Mouse (Mus musculus) megakaryocyte, embryonic 14.5 days (primary cell): ENCODE data around the gene Defb26. TPM values are rescaled to one million over a fixed set of nuclear protein-coding genes. Genes with fewer than 3 reads are reported as not detected.

Source experiments
- H3K27me3 ChIP-seq: replicated peaks from 2 replicates; pipeline ENCODE3; 2012; ENCODE audit warnings: inconsistent platforms
- H3K36me3 ChIP-seq: replicated peaks from 2 replicates; pipeline ENCODE3; 2012; ENCODE audit warnings: low read length, inconsistent platforms, mixed read lengths
- H3K4me1 ChIP-seq: 2 replicates; pipeline ENCODE4 v1.6.1; 2012; ENCODE audit warnings: inconsistent platforms
- H3K4me3 ChIP-seq: replicated peaks from 2 replicates; pipeline ENCODE3; 2012; ENCODE audit warnings: moderate library complexity, mild to moderate bottlenecking, inconsistent platforms
- H3K9me3 ChIP-seq: 2 replicates; pipeline ENCODE4 v1.6.1; 2012; ENCODE audit warnings: inconsistent platforms
- FLI1 ChIP-seq: IDR thresholded peaks from 2 replicates; pipeline ENCODE4 v1.6.1; 2012; ENCODE audit warnings: low read length, inconsistent platforms, mixed read lengths
- GATA1 ChIP-seq: IDR thresholded peaks from 3 replicates; pipeline ENCODE4 v1.6.1; 2012; ENCODE audit warnings: mixed read lengths, low read length, inconsistent platforms, borderline replicate concordance
- polyA plus RNA-seq: library from polyadenylated mRNA; stranded (reverse); fragments of >175 nt; gene quantifications from 2 replicates; pipeline ENCODE4 v1.2.3, GENCODE M21; 2012; ENCODE audit warnings: low replicate concordance; ENCODE audit not compliant: insufficient read depth

Gene Defb26
- polyA plus RNA-seq, 1 experiment = not detected

DNA sequence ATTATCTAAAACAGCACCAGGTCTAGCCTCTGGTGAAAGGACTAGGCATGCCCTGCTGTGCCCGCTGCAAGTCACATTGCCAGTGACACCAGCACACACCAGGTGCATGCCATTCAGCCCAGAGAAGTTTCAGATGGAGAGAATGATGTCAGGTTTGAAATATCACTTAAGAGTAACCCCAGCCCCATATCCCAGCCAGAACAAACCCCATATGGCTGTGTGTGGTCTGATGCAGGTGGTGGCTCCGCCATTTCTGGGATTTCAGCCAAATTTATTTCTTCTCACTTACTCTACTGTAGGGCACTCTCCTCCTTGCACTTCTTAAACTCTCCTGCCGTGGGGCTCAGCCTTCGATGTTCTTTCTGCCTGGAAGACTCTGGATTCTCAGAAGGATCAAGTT is 4.6 kb upstream of the Defb26 start:
- no peak overlapping the region for H3K4me3 ChIP-seq
- H3K4me1 ChIP-seq = peaks cover 7% of the 10 kb centered on the region
- TF ChIP-seq GATA1 (no peak), FLI1 (no peak)
- no peaks in the 10 kb centered on the region for H3K36me3 ChIP-seq
- H3K27me3 ChIP-seq = peaks cover 47% of the 10 kb centered on the region
- peaks cover 4% of the 10 kb centered on the region for H3K9me3 ChIP-seq

DNA sequence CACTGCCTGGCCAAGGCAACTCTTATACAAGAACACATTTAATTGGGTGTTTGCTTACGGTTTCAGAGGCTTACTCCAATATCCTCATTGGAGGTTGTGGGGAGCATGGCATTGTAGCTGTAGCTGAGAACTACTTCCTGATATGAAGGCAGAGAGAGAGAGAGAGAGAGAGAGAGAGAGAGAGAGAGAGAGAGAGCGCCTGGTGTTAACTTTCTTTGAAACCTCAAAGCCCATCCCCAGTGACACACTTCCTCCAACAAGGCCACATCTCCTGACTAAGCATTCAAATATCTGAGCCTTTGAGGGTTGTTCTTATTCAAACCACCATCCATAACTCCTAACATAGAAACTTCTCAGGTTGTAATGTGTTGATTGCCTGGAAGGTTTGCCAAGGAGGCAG is 7.5 kb downstream of the Defb26 start:
- H3K36me3 ChIP-seq = no peaks in the 10 kb centered on the region
- TF ChIP-seq GATA1 = no peak
- no peak for TF ChIP-seq FLI1
- 0 out of 2 replicates have a peak, but pooled peaks cover 2% of the 10 kb centered on the region for H3K9me3 ChIP-seq
- H3K27me3 ChIP-seq = peaks cover 7% of the 10 kb centered on the region
- H3K4me3 ChIP-seq = no peak overlapping the region
- H3K4me1 ChIP-seq = peaks cover 13% of the 10 kb centered on the region

DNA sequence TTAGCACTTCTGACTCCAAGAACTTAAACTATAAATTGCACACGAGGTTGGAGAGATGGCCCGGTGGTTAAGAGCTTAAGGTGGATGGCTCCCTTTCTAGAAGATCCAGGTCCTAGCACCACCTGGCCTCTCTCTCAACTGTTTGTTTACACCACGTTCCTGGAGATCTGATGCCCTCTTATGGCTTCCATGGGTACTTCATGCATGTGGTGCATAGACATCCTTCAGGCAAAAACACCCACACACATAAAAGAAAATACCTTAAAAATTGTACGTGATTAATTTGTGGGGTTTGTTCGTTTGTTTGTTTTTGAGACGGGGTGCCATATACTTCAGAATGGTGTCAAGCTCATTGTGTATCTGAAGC is 10.6 kb downstream of the Defb26 start:
- peaks cover 8% of the 10 kb centered on the region for H3K9me3 ChIP-seq
- H3K4me1 ChIP-seq = peaks cover 17% of the 10 kb centered on the region
- H3K27me3 ChIP-seq = peaks cover 7% of the 10 kb centered on the region
- TF ChIP-seq FLI1 = no peak
- H3K4me3 ChIP-seq = no peak overlapping the region
- no peaks in the 10 kb centered on the region for H3K36me3 ChIP-seq

DNA sequence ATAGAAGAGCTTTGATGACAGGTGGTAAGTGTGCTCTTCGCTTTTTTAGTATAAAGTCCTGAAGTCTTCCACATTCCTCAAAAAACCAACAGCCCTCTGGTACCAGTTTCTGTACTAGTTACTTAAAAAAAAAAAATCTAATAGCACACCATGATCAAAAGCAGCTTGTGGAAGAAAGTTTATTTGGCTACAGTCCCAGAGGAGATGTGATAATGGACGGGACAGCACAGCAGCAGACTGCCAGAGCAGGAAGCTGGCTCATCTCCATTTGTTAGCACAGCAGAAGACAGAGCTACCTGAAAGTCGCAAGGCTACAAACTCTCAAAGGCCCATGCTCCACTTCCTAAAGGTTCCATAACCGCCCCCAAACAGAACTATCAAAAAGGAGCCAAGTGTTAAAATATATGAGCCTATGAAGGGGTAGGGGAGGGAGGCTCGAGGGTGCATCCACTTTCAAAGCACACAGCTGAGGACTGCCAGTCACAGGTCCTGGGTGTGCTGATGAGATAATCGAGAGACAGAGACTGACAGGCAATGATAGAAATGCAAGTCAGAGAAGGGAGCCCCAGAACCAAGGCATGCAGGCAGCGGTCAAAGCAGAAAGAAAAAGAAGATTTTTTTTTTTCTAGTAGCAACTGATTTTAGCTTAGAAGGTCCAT is 11.2 kb downstream of the Defb26 start:
- H3K4me3 ChIP-seq = no peak overlapping the region
- no peaks in the 10 kb centered on the region for H3K36me3 ChIP-seq
- TF ChIP-seq GATA1 = no peak
- TF ChIP-seq FLI1 = no peak
- H3K9me3 ChIP-seq = peaks cover 8% of the 10 kb centered on the region
- H3K4me1 ChIP-seq = peaks cover 18% of the 10 kb centered on the region
- H3K27me3 ChIP-seq = peaks cover 7% of the 10 kb centered on the region

DNA sequence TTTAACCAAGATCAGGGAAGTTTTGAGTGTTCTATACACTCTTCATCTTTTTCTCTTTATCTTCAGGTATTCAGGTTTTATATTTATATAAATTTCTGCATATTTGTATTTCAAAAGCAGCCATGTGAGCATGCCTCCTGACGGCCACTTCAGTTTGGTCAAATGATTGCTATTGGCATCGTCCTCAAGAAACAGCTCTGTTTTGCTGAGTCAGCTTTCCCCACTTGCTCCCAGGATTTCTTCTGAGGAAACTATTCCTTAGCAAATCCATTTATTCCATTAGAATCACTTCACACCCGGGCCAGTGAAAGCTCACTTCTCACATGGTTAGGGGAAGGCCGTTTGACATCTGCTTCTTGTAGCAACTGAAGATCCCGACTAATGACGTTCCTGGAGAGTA is 13.5 kb downstream of the Defb26 start:
- no peak overlapping the region for H3K4me3 ChIP-seq
- H3K36me3 ChIP-seq = no peaks in the 10 kb centered on the region
- H3K9me3 ChIP-seq = peaks cover 8% of the 10 kb centered on the region
- peaks cover 7% of the 10 kb centered on the region for H3K27me3 ChIP-seq
- TF ChIP-seq FLI1 = no peak
- no peak for TF ChIP-seq GATA1
- peaks cover 12% of the 10 kb centered on the region for H3K4me1 ChIP-seq

DNA sequence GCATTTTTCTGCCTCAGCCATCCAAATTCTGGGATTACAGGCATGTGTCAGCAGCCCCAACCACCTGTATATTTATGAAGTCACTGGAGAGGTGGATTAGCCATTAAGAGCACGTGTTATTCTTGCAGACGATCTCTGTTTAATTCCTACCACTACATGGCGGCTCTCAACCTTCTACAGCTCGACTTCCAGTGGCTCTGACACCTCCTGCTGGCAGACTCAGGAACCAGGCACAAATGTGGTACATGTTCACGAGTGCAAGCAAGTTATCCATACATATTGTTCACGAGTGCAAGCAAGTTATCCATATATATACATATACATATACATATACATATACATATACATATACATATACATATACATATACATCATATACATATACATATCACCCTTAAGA is 18.3 kb downstream of the Defb26 start:
- Histone ChIP-seq H3K4me3 (no peak overlapping the region), H3K27me3 (peaks cover 8% of the 10 kb centered on the region), H3K36me3 (no peaks in the 10 kb centered on the region), H3K9me3 (peaks cover 6% of the 10 kb centered on the region), H3K4me1 (0 out of 2 replicates have a peak, but pooled peaks cover 5% of the 10 kb centered on the region)
- TF ChIP-seq GATA1 (no peak), FLI1 (no peak)

DNA sequence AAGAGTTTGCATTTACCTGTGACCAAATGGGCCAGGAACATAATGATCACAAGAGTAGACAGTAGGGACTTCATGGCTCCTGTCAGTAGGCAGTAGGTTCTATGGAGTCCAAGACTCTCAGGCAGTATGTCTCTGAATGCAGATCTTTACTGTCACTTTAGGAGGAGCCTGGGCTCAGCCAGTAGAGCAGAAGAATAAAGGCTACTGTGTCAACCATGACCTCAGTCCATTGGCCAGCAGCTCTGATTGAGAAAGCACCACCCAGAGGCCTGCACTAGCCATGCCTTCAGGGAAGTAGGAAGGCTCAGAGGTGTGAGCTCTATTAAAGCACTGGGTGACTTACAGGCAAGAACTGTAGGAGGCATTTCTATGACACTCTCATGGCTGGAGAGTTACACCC is 21.5 kb downstream of the Defb26 start, which contains the start of gene Defb22:
Gene Defb22 (minus strand): TSS at position 101 of the 400 bp plus-strand sequence.
- H3K4me3 ChIP-seq = no peak within 1 kb of the TSS
- H3K27me3 ChIP-seq = peaks cover 3% of the 10 kb centered on the region
- TF ChIP-seq GATA1 (no peak), FLI1 (no peak)
- H3K9me3 ChIP-seq = peaks cover 5% of the 10 kb centered on the region
- peaks cover 11% of the 10 kb centered on the region for H3K4me1 ChIP-seq
- H3K36me3 ChIP-seq = no peaks in the 10 kb centered on the region

DNA sequence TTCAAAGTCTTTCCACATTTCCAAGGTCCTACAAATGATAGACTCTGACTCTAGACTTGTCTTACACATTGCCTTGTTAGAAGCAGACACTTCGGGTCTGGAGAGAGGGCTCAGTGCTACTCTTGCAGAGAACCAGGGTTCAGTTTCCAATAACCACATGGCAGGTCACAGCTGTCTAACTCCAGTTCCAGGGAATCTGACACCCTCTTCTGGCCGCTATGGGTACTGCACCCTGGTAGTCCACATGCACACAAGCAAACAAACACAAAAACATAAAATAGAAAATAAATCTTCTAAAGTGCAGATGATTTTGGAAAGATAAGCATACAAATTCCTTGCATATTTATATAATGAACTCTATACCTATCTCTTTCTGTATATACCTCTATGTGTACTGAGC is 24.5 kb downstream of the Defb26 start:
- Histone ChIP-seq H3K4me3 (no peak overlapping the region), H3K9me3 (peaks cover 16% of the 10 kb centered on the region), H3K4me1 (peaks cover 14% of the 10 kb centered on the region), H3K27me3 (peaks cover 3% of the 10 kb centered on the region), H3K36me3 (no peaks in the 10 kb centered on the region)
- TF ChIP-seq FLI1 (no peak), GATA1 (no peak)

DNA sequence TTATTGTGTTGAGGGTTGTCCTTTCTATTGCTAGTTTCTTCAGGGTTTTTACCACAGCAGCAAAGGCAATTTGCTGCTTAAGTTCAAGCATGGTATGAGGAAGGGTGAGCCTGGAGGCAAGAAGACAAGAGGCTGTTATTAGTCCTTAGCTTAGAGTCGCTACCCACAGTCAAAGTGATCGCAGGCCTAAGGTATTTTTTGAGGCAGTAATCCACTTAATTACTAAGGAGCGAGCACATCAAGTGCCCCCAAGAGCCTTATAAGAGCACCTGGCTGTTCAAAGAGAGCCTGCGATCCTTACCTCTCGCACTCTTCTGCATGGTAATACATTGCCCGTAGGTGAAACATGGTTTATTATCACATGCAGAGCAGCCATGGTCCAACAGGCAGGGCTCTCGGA is 29.8 kb downstream of the Defb26 start:
- H3K4me3 ChIP-seq = no peak overlapping the region
- H3K9me3 ChIP-seq = peaks cover 18% of the 10 kb centered on the region; the same call in 1 of the 2 replicates
- no peaks in the 10 kb centered on the region for H3K36me3 ChIP-seq
- H3K4me1 ChIP-seq = peaks cover 18% of the 10 kb centered on the region
- no peak for TF ChIP-seq FLI1
- TF ChIP-seq GATA1 = no peak
- H3K27me3 ChIP-seq = peaks cover 7% of the 10 kb centered on the region

DNA sequence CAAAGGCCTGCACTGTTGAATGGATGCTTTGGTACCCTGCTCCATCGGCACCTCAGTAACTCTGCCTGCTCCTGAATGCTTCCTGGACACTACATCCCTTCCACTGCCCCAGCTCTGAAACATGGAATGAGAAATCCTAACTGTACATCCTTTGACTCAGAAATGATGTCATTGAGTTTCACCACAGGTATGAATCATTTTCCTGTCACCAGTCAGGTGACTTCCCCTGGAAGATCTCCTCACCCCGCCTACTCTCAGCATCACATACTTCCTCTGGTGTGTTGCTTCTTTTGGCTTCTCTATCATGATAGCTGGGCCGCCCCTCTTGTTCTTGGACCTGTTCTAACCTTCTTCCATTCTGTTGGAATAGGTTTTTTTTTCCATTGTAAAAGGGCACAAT is 30.6 kb downstream of the Defb26 start:
- Histone ChIP-seq H3K4me1 (peaks cover 16% of the 10 kb centered on the region), H3K4me3 (no peak overlapping the region), H3K9me3 (peaks cover 18% of the 10 kb centered on the region; the same call in 1 of the 2 replicates), H3K36me3 (no peaks in the 10 kb centered on the region), H3K27me3 (peaks cover 7% of the 10 kb centered on the region)
- TF ChIP-seq FLI1 = no peak
- no peak for TF ChIP-seq GATA1

DNA sequence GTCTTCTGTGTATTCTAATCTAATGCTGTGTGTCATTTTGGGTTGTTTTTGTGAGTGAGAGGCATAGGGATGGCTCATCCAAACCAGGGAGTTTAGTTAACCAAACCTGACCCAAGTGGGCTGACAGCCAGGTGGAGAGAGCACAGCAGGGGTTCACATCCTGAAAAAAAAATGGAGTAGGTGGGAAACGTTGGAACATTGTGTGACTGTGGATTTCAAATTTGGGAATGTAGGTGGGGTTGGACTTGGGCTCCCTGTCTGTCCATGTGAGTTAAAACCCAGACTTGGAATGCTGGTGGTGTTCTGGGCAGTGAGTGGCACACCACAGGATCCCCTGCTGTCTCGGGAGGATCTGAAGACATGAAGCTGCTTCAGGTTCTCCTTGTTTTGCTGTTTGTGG is 34.7 kb downstream of the Defb26 start, which contains the start of gene Defb20:
Gene Defb20 (plus strand): TSS at position 301 of the 400 bp plus-strand sequence.
- Histone ChIP-seq H3K4me1 (peaks cover 8% of the 10 kb centered on the region), H3K9me3 (0 out of 2 replicates have a peak, but pooled peaks cover 6% of the 10 kb centered on the region), H3K4me3 (no peak within 1 kb of the TSS), H3K27me3 (peaks cover 11% of the 10 kb centered on the region), H3K36me3 (no peaks in the 10 kb centered on the region)
- no peak for TF ChIP-seq GATA1
